In genomic region chr9:69289056-69290017, GRCm38 (mm10) we compare ENCODE assay signal across 8 mouse cellular contexts.
DNase-seq lines count a peak whose midpoint lies in the region; ATAC-seq and TF ChIP-seq lines count a peak whose summit lies in the region.

No protein-coding gene starts in this region.

- no peak for TF ChIP-seq CTCF in E14TG2a.4 (conservative IDR thresholded peaks at IDR 0.05; ENCODE audit: low read length)
- TF ChIP-seq CTCF in cerebellum, adult 2 months (IDR thresholded peaks at IDR 0.05; ENCODE audit: borderline replicate concordance, insufficient read depth, low read depth, low read length), result no peak

- TF ChIP-seq POLR2A in cerebellum, adult 2 months (IDR thresholded peaks at IDR 0.05; ENCODE audit: borderline replicate concordance, insufficient read depth, low read length), result 0 out of 2 replicates have a peak, but pooled peaks have one; percentile 39

- no peaks in the 10 kb centered on the region for H3K9me3 ChIP-seq in E14TG2a.4 (ENCODE audit: low read length)
- H3K9me3 ChIP-seq in hindbrain, embryonic 10.5 days, result no peaks in the 10 kb centered on the region
- no peaks in the 10 kb centered on the region for H3K9me3 ChIP-seq in lung, embryonic 16.5 days (ENCODE audit: control insufficient read depth, low read length)

- H3K27me3 ChIP-seq in E14TG2a.4 (ENCODE audit: insufficient read depth, low read length), result peaks cover 44% of the 10 kb centered on the region
- H3K27me3 ChIP-seq in cerebellum, adult 2 months (ENCODE audit: control insufficient read depth, insufficient read depth, low read length), result no peaks in the 10 kb centered on the region
- peaks cover 58% of the 10 kb centered on the region for H3K27me3 ChIP-seq in hindbrain, embryonic 10.5 days (ENCODE audit: insufficient read depth, poor library complexity, severe bottlenecking)
- H3K27me3 ChIP-seq in lung, embryonic 16.5 days (ENCODE audit: control insufficient read depth, insufficient read depth, low read depth, low read length), result peaks cover 7% of the 10 kb centered on the region

- H3K36me3 ChIP-seq in E14TG2a.4 (ENCODE audit: insufficient read depth, low read length), result no peaks in the 10 kb centered on the region
- no peaks in the 10 kb centered on the region for H3K36me3 ChIP-seq in hindbrain, embryonic 10.5 days
- H3K36me3 ChIP-seq in lung, embryonic 16.5 days (ENCODE audit: control insufficient read depth, insufficient read depth, low read length), result no peaks in the 10 kb centered on the region

- peak; percentile 89 to 91 for DNase-seq in cerebellum, adult 2 months
- peak; percentile 58 to 81 for DNase-seq in frontal cortex, adult 2 months (ENCODE audit: extremely low spot score in 1 of 2, low spot score in 1 of 2)
- peak; percentile 81 for DNase-seq in hindbrain, embryonic 10.5 days (ENCODE audit: low spot score)
- peak; percentile 63 to 74 for DNase-seq in layer of hippocampus, postnatal 10 days (ENCODE audit: low spot score in 2 of 2)
- DNase-seq in ovary, adult 18-20 months (ENCODE audit: low spot score), result peak; percentile 87
- peak; percentile 77 to 84 for DNase-seq in thymus, adult 18-20 months

- peak overlapping the region; percentile 84 for H3K4me3 ChIP-seq in E14TG2a.4 (replicated peaks; ENCODE audit: low read length)
- peak overlapping the region; percentile 79 for H3K4me3 ChIP-seq in cerebellum, adult 2 months (replicated peaks; ENCODE audit: insufficient read depth, low read depth, low read length)
- H3K4me3 ChIP-seq in hindbrain, embryonic 10.5 days, result peak overlapping the region; percentile 82
- peak overlapping the region; percentile 74 for H3K4me3 ChIP-seq in lung, embryonic 16.5 days (ENCODE audit: low read length)

- H3K27ac ChIP-seq in cerebellum, adult 2 months (ENCODE audit: insufficient read depth, low read length), result peak overlapping the region; percentile 66
- H3K27ac ChIP-seq in hindbrain, embryonic 10.5 days, result peak overlapping the region; percentile 85
- no peak overlapping the region for H3K27ac ChIP-seq in lung, embryonic 16.5 days (ENCODE audit: low read length)

- ATAC-seq in lung, embryonic 16.5 days (ENCODE audit: low read depth), result peak; percentile 95

- H3K4me1 ChIP-seq in E14TG2a.4 (replicated peaks; ENCODE audit: low read depth, low read length), result peaks cover 18% of the 10 kb centered on the region
- peaks cover 8% of the 10 kb centered on the region; the same call in 1 of the 2 replicates for H3K4me1 ChIP-seq in cerebellum, adult 2 months (ENCODE audit: control insufficient read depth, insufficient read depth, low read length)
- H3K4me1 ChIP-seq in hindbrain, embryonic 10.5 days (replicated peaks), result peaks cover 27% of the 10 kb centered on the region
- peaks cover 12% of the 10 kb centered on the region; the same call in 1 of the 2 replicates for H3K4me1 ChIP-seq in lung, embryonic 16.5 days (replicated peaks; ENCODE audit: control insufficient read depth, insufficient read depth, low read length)

- 2% methylated on average over 59 of the region's 59 CpGs for WGBS in cerebellum, adult 2 months
- under 1% methylated on average over 59 of the region's 59 CpGs for WGBS in hindbrain, embryonic 10.5 days
- WGBS in lung, embryonic 16.5 days, result 1% methylated on average over 56 of the region's 59 CpGs

- H3K4me2 ChIP-seq in lung, embryonic 16.5 days (ENCODE audit: low read depth, low read length), result peak overlapping the region; percentile 90

- H3K9ac ChIP-seq in lung, embryonic 16.5 days (ENCODE audit: low read length), result peak overlapping the region; percentile 75
